Mouse (Mus musculus) CH12.LX (cell line): ENCODE results near the gene Chat. TPM values are rescaled to one million over a fixed set of nuclear protein-coding genes. Genes with fewer than 3 reads are reported as not detected.
"Not testable (repeated sequence)": the region's sequence is repeated elsewhere in the genome, so short reads cannot be mapped to it uniquely, and the experiment has no call there.

Experiments
- DNase-seq: peaks from one replicate; pipeline ENCODE4 v3.0.0-alpha.2; 2013; ENCODE audit errors: extremely low read depth
- H3K27ac ChIP-seq: 2 replicates; pipeline ENCODE4 v1.5.1; 2012; ENCODE audit warnings: low read depth, mild to moderate bottlenecking, control low read depth, moderate library complexity; ENCODE audit not compliant: insufficient read depth
- H3K27me3 ChIP-seq: replicated peaks from 2 replicates; pipeline ENCODE3; 2012; ENCODE audit warnings: inconsistent platforms
- H3K36me3 ChIP-seq, 2 experiments: replicated peaks in 1 of 2; 2 replicates each; pipeline versions ENCODE3 to v1.6.1; 2012; ENCODE audit warnings: inconsistent platforms in 1 of 2, low read length in 1 of 2, mild to moderate bottlenecking in 1 of 2, mixed read lengths in 1 of 2, moderate library complexity in 1 of 2; ENCODE audit not compliant: control insufficient read depth in 1 of 2, insufficient read depth in 1 of 2
- H3K4me1 ChIP-seq, 2 experiments: 2 replicates each; pipeline ENCODE4 v1.6.1; 2012; ENCODE audit warnings: inconsistent platforms in 1 of 2, moderate library complexity in 1 of 2; ENCODE audit not compliant: insufficient read depth in 2 of 2, control insufficient read depth in 1 of 2
- H3K4me2 ChIP-seq: 2 replicates; pipeline ENCODE4 v1.6.1; 2012; ENCODE audit warnings: low read depth, mild to moderate bottlenecking, control low read depth; ENCODE audit not compliant: poor library complexity, insufficient read depth, severe bottlenecking
- H3K4me3 ChIP-seq, 3 experiments: fragments of 150-350 bp in 1 of 3; sonication (generic) in 1 of 3; replicated peaks in 1 of 3; 2 replicates each; pipeline versions ENCODE3 to v1.5.1; 2011 to 2012; ENCODE audit warnings: low read depth in 2 of 3, low read length in 2 of 3, mild to moderate bottlenecking in 2 of 3, moderate library complexity in 2 of 3, control low read depth in 1 of 3, improper control_type of control experiment in 1 of 3, inconsistent platforms in 1 of 3, mixed read lengths in 1 of 3; ENCODE audit not compliant: poor library complexity in 1 of 3
- H3K79me2 ChIP-seq: replicated peaks from 2 replicates; pipeline ENCODE4 v1.6.1; 2012; ENCODE audit warnings: mild to moderate bottlenecking, moderate library complexity; ENCODE audit not compliant: control insufficient read depth, poor library complexity, insufficient read depth, severe bottlenecking; ENCODE audit errors: extremely low read depth
- H3K9ac ChIP-seq: 2 replicates; pipeline ENCODE4 v1.6.1; 2012; ENCODE audit warnings: low read depth, mild to moderate bottlenecking, control low read depth, moderate library complexity; ENCODE audit not compliant: insufficient read depth
- H3K9me3 ChIP-seq: replicated peaks from 2 replicates; pipeline ENCODE3; 2012; ENCODE audit warnings: low read length, inconsistent platforms, mixed read lengths
- BHLHE40 ChIP-seq: IDR thresholded peaks from 2 replicates; pipeline ENCODE4 v1.6.1; 2011; ENCODE audit warnings: mild to moderate bottlenecking, low read depth, low read length, improper control_type of control experiment
- GABPA ChIP-seq: IDR thresholded peaks from 2 replicates; pipeline ENCODE4 v1.6.1; 2012; ENCODE audit warnings: low read depth, low read length, improper control_type of control experiment, inconsistent platforms; ENCODE audit not compliant: insufficient replicate concordance
- HCFC1 ChIP-seq: IDR thresholded peaks from 2 replicates; pipeline ENCODE4 v1.6.1; 2012; ENCODE audit warnings: low read depth, mild to moderate bottlenecking, inconsistent platforms, low read length, improper control_type of control experiment
- JUN ChIP-seq: IDR thresholded peaks from 2 replicates; pipeline ENCODE4 v1.6.1; 2011; ENCODE audit warnings: low read depth, mild to moderate bottlenecking, low read length, improper control_type of control experiment, moderate library complexity; ENCODE audit not compliant: insufficient read depth
- MAFK ChIP-seq: IDR thresholded peaks from 2 replicates; pipeline ENCODE4 v1.6.1; 2011; ENCODE audit warnings: low read length, improper control_type of control experiment; ENCODE audit not compliant: insufficient replicate concordance
- MXI1 ChIP-seq: IDR thresholded peaks from 2 replicates; pipeline ENCODE4 v1.6.1; 2011; ENCODE audit warnings: mild to moderate bottlenecking, low read depth, low read length, improper control_type of control experiment
- PAX5 ChIP-seq: IDR thresholded peaks from 2 replicates; pipeline ENCODE4 v1.6.1; 2012; ENCODE audit warnings: low read length, inconsistent platforms, mixed read lengths
- RCOR1 ChIP-seq: conservative IDR thresholded peaks from 2 replicates; pipeline ENCODE4 v1.6.1; 2012; ENCODE audit warnings: low read depth, mild to moderate bottlenecking, inconsistent platforms, low read length, improper control_type of control experiment
- SIN3A ChIP-seq: IDR thresholded peaks from 2 replicates; pipeline ENCODE4 v1.6.1; 2012; ENCODE audit warnings: low read length, improper control_type of control experiment, inconsistent platforms
- SMC3 ChIP-seq: IDR thresholded peaks from 2 replicates; pipeline ENCODE4 v1.6.1; 2011; ENCODE audit warnings: low read depth, low read length, improper control_type of control experiment
- USF1 ChIP-seq: IDR thresholded peaks from 2 replicates; pipeline ENCODE4 v1.6.1; 2014; ENCODE audit warnings: low read depth, mild to moderate bottlenecking, inconsistent platforms, low read length, improper control_type of control experiment
- ZKSCAN1 ChIP-seq: IDR thresholded peaks from 2 replicates; pipeline ENCODE4 v1.6.1; 2012; ENCODE audit warnings: low read depth, inconsistent platforms, low read length, improper control_type of control experiment, borderline replicate concordance
- dilution Hi-C: fragments of 300-500 bp; cut with MboI; formaldehyde crosslinking; loops from 2 replicates; pipeline ENCODE4 v1.14.3; 2020; ENCODE audit warnings: low sequenced_read_pairs; ENCODE audit not compliant: extremely low pct_unique_long_range_greater_than_20kb, extremely low pct_ligation_motif_present
- in situ Hi-C: fragments of 300-500 bp; cut with MboI; formaldehyde crosslinking; loops from 3 replicates; pipeline ENCODE4 v1.14.3; 2019; ENCODE audit warnings: low sequenced_read_pairs, low pct_ligation_motif_present, low pct_unique_long_range_greater_than_20kb, mixed read lengths
- polyA plus RNA-seq: library from polyadenylated mRNA; unstranded; fragments of >175 nt; gene quantifications from 2 replicates; pipeline ENCODE4 v1.2.1, GENCODE M21; 2012; ENCODE audit warnings: low read depth; ENCODE audit not compliant: insufficient read length
- total RNA-seq, 2 experiments: library from RNA; depleted of rRNA; stranded (reverse); fragments of 300-350 nt in 1 of 2; fragments of >200 nt in 1 of 2; gene quantifications; 2 replicates each; pipeline ENCODE4 v1.2.3; 2012 to 2014

Gene Chat
- total and polyA plus RNA-seq, 3 experiments: not detected

DNA sequence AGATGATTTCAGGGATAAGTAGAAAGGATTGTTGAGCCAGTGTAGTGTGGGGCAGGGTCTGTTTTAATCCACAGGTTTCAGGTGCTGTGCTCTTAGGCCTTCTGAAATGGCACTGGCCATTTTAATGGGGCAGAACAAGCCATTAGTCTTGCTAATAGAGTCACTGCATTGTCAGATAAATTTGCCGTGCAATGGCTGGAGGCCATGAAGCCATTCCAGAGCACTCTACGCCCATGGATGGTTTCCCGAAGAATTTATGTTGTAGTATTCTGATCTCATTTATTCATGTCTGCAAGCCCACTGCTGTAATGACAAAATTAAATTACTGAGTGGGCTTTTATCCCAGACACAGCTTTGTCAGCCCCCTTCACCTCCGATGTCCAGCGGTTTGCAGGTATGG lies 55.7 kb downstream of the Chat start:
- Histone ChIP-seq H3K4me1 (no peaks in the 10 kb centered on the region; a peak in 1 of 4 replicates), H3K9me3 (peaks cover 3% of the 10 kb centered on the region), H3K79me2 (no peaks in the 10 kb centered on the region), H3K36me3 (no peaks in the 10 kb centered on the region), H3K4me3 (no peak overlapping the region), H3K27me3 (peaks cover 22% of the 10 kb centered on the region), H3K9ac (no peak overlapping the region), H3K4me2 (no peak overlapping the region), H3K27ac (no peak overlapping the region)
- no peak for DNase-seq
- in situ Hi-C loops (no loop called here), dilution Hi-C loops (no loop called here)
- TF ChIP-seq ZKSCAN1 (no peak), JUN (no peak), PAX5 (no peak), HCFC1 (no peak), BHLHE40 (no peak), SIN3A (no peak), GABPA (no peak), USF1 (no peak), MXI1 (no peak), RCOR1 (no peak), SMC3 (no peak)

DNA sequence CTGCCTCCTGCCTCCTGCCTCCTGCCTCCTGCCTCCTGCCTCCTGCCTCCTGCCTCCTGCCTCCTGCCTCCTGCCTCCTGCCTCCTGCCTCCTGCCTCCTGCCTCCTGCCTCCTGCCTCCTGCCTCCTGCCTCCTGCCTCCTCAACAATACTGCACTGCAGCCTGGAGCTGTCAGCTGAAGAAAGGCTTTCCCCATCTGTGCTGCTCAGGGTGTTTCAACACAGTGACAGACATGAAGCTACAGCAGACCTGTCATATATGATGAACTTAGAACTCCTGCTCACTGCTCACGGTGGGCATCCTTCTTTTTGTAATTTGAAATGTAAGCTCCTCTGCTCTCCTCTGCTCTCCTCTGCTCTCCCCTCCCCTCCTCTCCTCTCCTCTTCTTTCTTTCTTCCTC lies 60.4 kb downstream of the Chat start:
- in situ Hi-C loops, H3K9ac ChIP-seq, H3K4me3 ChIP-seq, H3K79me2 ChIP-seq, H3K27ac ChIP-seq, H3K4me1 ChIP-seq, H3K9me3 ChIP-seq, dilution Hi-C loops, DNase-seq, H3K4me2 ChIP-seq, H3K36me3 ChIP-seq: not testable (repeated sequence)
- peaks cover 10% of the 10 kb centered on the region for H3K27me3 ChIP-seq

DNA sequence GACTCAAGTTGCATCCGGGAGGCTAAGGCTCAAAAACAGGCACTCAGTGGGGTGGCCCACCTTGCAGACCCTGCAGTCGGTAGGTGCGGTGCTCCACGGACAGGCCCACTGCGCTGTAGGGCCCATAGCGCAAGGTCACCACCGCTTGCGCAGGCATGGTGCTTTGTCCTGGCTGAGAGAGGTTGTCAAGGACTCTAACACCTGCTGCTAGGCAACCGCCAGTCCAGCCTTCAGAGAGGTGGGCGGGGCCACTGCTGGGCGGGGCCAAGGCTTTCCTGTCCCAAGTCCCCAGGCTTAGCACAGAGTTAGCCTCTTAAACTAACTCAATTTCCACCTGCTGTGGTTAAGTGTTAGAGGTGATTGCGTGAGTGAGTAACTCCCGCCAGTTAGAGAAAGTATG lies 77.6 kb downstream of the Chat start, which contains the start of gene 1700024G13Rik:
1700024G13Rik (minus strand) TSS at position 196 of the 400 bp plus-strand sequence.
- H3K4me2 ChIP-seq: no peak within 1 kb of the TSS
- H3K36me3 ChIP-seq: no peaks in the 10 kb centered on the region
- dilution Hi-C loops (no loop called here), in situ Hi-C loops (no loop called here)
- H3K4me3 ChIP-seq: no peak within 1 kb of the TSS
- H3K4me1 ChIP-seq: no peaks in the 10 kb centered on the region
- H3K27ac ChIP-seq: no peak within 1 kb of the TSS
- H3K9me3 ChIP-seq: peaks cover 4% of the 10 kb centered on the region
- peaks cover 12% of the 10 kb centered on the region for H3K27me3 ChIP-seq
- DNase-seq: peak; percentile 55
- H3K9ac ChIP-seq: no peak within 1 kb of the TSS
- no peak for TF ChIP-seq MAFK
- no peaks in the 10 kb centered on the region for H3K79me2 ChIP-seq
